Mouse (Mus musculus) c-Kit-positive CD71-positive TER-119-negative erythroid progenitor cells, embryonic 14.5 days (primary cell): ENCODE measurements around the gene H2-DMa.
"Not testable (repeated sequence)": the region's sequence is repeated elsewhere in the genome, so short reads cannot be mapped to it uniquely, and the experiment has no call there.

ENCODE experiments used
- DNase-seq: peaks from one replicate; pipeline ENCODE4 v3.0.0-alpha.2; 2013; ENCODE audit warnings: low read depth

H2-DMa gene

DNA sequence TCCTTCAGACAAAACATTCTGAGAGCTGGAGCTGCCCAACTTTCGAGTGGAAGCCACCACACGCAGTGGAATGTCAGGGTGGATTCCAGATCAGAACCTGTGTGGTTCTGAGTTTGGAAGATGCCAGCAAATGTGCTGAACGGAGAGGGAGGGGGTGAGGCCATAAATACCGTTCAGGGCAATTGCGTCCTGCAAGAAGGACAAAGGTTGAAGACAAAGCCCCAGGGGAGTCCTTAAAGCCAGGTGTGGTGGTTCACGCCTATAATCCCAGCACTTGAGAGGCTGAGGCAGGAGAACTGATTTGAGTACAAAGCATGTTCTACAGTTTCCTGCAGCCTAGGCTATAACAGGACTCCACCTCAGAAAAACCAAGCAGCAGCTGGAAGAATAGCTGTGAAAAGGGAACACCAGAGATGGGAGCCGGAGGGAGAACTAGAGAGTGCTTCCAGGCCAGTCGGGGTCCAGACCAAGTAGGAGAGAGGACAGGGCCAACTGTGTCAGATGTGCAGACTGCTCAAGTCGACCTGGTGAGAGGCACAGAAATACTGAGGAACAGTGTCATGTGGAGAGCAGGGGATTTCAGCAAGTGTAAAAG lies 7.6 kb downstream of the H2-DMa start:
- DNase-seq: no peak

GRCm38 (mm10) chr17:34127475-34127874 lies 8.1 kb downstream of the H2-DMa start:
- DNase-seq: no peak

GRCm38 (mm10) chr17:34128264-34128937 lies 9.1 kb downstream of the H2-DMa start:
- DNase-seq: no peak

- DNase-seq: no peak
Observed at GRCm38 (mm10) chr17:34128944-34129791, 9.8 kb downstream of the H2-DMa start.

GRCm38 (mm10) chr17:34130073-34130947 lies 11.0 kb downstream of the H2-DMa start:
- no peak for DNase-seq

DNA sequence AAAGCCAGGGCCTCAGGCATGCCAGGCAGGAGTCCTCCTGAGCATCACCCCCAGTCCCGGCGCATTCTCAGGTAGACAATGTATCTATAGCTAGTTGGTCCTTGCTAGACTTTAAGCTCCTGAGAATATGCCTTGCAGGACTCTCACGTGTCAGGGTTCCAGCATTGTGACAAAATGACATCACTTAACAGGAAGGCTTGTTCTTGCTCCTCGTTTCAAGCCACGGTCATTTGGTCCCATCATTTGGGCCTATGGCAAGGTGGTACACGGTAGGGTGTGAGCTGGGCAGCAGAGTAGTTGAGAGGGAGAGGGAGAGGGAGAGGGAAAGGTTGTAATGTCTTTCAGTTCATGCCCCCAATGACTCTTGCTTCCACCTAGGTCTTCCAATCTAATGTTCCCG lies 12.6 kb downstream of the H2-DMa start:
- DNase-seq: no peak

- no peak for DNase-seq
Observed at GRCm38 (mm10) chr17:34133289-34133688, 13.9 kb downstream of the H2-DMa start.

- DNase-seq: no peak
Observed at GRCm38 (mm10) chr17:34134451-34134850, 15.1 kb downstream of the H2-DMa start.

DNA sequence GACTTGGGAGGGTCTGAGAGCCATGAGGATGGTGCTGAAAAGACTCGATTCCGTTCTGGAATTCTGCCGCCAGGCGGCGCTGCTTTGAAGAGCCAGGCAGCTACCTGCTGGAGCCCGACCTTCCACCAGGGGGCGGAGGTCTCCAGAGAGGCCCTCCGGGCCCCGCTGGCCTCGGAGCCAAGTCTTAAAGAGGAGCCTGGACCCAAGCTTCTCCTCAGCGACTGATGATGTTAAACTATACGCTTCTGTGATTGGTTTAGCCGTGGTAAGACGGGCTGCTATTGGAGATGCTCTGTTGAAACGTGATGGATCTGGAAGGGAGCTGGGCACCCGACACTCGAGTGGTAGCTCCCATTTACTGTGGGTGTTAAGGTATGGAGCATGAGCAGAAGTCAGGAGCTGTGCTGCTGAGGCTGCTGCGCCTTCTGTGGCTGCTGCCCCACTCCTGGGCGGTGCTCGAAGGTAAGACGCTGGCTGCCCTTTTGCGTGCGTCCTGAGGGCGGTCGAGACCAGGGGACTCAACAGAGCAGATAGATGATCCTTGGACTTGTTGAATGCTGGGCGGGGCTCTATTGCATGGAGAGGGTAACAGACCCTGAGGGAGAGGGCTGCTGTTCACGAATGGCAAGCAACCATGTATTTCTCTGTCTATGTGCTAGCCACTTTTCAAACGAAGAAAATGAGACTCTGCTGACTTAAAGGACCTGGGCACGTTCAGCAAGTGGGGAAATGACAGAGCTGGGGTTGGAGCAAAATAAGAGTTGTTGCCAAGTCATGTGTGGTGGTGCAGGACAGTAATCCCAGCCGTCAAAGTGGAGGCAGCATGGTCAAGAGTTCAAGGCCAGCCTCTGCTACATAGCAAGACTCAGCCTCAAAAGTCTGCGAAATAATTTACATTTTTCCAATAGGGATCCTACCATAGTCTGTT lies 16.2 kb downstream of the H2-DMa start:
- peak; percentile 98 for DNase-seq

GRCm38 (mm10) chr17:34137601-34138000 lies 18.3 kb downstream of the H2-DMa start:
- no peak for DNase-seq

- no peak for DNase-seq
Observed at GRCm38 (mm10) chr17:34138655-34139054, 19.3 kb downstream of the H2-DMa start.

DNA sequence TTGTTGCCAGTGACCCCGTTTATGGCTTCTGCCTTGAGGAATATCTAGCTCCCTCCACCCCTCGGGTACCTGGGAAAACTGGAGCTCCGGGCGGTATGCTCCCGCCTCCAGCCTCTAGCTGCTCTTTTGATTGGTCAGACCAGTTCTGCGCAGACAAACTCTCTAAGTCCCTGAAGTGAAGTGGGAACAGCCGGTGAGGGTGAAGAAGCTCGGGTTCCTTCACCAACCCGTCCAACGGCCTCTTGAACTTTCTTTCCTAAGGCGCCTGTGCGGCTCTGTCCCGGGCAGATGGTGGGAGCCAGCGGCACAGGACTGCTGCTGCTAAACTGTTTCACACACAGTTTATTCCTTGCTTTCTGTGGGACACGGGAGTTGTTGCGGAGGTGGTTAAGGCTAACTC lies 20.1 kb downstream of the H2-DMa start:
- no peak for DNase-seq

GRCm38 (mm10) chr17:34140240-34140639 lies 20.9 kb downstream of the H2-DMa start:
- DNase-seq: no peak

DNA sequence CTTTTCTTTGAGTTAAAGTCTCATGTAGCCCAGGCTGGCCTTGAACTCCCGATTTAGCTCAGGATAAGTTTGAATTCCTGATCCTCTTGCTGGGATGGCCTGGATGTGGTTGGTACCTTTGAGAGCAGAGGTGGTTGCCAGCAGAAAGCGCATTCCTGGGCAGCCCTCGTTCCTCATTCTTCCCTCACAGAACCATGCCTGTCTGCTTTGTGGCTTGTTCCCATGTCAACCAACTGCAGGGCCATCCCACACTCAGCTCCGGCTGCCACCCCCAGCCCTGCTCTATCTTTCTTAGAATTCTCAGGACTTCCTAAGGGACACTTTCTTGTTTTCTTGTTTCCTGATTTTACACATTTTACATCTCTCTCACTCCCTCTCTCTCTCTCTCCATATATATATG lies 22.1 kb downstream of the H2-DMa start:
- no peak for DNase-seq

DNA sequence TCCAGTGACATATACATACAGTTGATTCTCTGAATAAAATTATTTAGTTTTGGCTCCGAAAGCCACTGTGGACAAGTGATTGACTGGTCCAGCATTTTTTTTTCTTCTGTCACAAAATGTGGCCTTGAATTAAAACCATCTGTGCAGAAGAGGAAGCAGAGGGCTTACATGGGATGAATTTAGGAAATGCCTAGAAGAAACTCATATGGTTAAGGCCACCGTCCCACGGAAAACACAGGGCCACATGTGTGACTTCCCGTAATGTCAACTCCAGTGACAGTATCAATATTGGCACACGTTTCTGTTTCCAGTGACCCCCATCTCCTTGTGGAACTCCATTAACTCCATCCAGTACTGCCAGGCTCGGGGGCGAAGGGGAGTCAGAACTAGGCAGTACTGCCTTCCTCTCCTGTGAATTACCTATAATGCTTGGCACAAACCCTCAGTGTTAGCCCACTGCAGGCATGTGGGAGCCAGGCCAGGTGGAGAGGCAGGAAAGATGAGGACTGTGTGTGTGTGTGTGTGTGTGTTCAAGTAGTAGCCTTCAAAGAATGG lies 23.2 kb downstream of the H2-DMa start:
- no peak for DNase-seq

GRCm38 (mm10) chr17:34143033-34143432 lies 23.7 kb downstream of the H2-DMa start, which contains the start of gene H2-DMb2:
Gene H2-DMb2 (plus strand): TSS chr17:34143307.
- DNase-seq: no peak

- DNase-seq: no peak
Observed at GRCm38 (mm10) chr17:34143461-34143860, 24.1 kb downstream of the H2-DMa start.

- not testable (repeated sequence) for DNase-seq
Observed at GRCm38 (mm10) chr17:34144221-34144620, 24.9 kb downstream of the H2-DMa start.

DNA sequence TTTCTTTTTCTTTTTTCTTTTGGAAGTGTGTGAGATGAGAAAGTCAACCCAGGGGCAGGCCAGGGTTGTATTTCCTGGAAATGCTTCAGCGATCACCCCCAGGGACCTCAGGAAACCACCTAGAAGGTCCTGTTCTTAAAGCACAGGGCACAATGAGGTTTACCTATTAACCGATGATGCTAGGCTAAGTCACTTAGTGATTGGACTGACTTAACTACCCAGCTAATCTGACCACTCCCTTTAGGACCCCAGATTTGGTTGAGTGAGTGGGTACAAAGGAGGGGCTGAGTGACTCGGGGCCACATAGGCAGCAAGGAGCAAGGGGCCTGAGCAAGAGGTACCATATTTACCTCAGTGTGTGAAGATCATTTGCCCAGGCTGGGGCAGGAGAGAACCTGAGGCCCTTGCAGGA lies 25.6 kb downstream of the H2-DMa start:
- no peak for DNase-seq

- no peak for DNase-seq
Observed at GRCm38 (mm10) chr17:34152923-34153322, 33.6 kb downstream of the H2-DMa start, which contains the start of gene H2-DMb1. Gene H2-DMb1 (plus strand): TSS chr17:34153072.
